Mouse (Mus musculus) lung, postnatal 0 days (tissue): ENCODE data around the gene Csf1.

ENCODE experiments used
- CTCF ChIP-seq: IDR thresholded peaks from 2 replicates; pipeline ENCODE4 v1.5.1; 2016; ENCODE audit warnings: antibody characterized with exemption, mild to moderate bottlenecking
- EP300 ChIP-seq: IDR thresholded peaks from 2 replicates; pipeline ENCODE4 v1.6.1; 2016; ENCODE audit warnings: antibody characterized with exemption, mild to moderate bottlenecking, control low read depth

DNA sequence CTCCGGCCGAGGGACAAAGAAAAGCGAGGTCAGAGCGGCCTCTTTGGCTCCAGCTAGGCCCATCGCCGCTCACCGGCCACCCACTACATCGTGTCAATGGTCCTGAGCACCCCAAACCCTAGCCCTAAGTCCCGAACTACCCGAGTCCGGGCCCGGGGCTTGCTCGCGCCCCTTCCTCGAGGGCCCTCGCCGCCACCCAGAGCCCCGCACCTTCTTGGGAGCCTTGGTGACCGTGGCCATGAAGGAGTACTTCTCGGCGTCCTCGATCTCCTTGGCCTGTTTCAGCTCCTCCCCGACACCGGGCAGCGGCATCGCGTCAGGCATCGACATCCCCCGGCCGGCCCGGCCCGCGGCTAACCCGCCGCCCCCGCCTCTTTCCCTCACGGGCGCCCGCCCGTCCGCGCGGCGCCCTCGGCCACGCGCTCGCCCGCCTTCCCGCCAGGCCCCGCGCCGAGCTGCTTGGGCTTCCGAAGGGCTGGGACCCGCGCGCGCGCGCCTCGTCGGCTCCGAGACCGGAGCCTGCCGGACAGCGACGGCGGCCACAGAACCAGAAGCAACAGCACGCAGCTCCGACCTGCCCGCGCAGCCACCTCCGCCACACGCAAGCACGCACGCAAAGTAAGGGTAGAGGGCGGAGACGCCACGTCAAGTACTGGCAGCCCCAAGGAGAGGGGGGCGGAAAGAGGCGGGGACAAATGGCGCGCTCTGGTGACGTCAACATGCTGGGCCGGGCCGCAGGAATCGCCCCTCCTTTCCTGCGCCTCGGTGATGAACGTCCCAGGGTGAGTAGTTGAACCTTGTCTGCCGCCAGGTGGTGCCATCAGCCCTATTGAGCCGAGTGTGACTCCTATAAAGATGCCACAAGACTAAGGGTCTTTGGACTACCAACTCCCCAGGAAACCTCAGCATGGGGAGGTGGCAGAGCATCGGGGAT is 64.1 kb downstream of the Csf1 start, which contains the start of gene Ahcyl1:
- no peak for TF ChIP-seq EP300
- TF ChIP-seq CTCF = peak; percentile 98
